Mouse (Mus musculus) embryonic fibroblast, embryonic 13.5 days (primary cell): ENCODE data around the gene Galnt18. TPM values are rescaled to one million over a fixed set of nuclear protein-coding genes. Genes with fewer than 3 reads are reported as not detected.

Source experiments
- H3K27ac ChIP-seq: 2 replicates; pipeline ENCODE4 v1.5.1; 2012; ENCODE audit warnings: low read length, control low read depth, inconsistent platforms; ENCODE audit not compliant: insufficient read depth
- H3K4me1 ChIP-seq: 2 replicates; pipeline ENCODE4 v1.6.1; 2011; ENCODE audit warnings: low read length; ENCODE audit not compliant: control insufficient read depth, insufficient read depth
- H3K4me3 ChIP-seq: 2 replicates; pipeline ENCODE4 v1.5.1; 2011; ENCODE audit warnings: mild to moderate bottlenecking, control low read depth, low read length; ENCODE audit not compliant: insufficient read depth
- CTCF ChIP-seq: IDR thresholded peaks from 2 replicates; pipeline ENCODE4 v1.5.1; 2011; ENCODE audit warnings: mild to moderate bottlenecking, control low read depth, low read length, moderate library complexity, borderline replicate concordance; ENCODE audit not compliant: insufficient read depth
- POLR2A ChIP-seq: IDR thresholded peaks from 2 replicates; pipeline ENCODE4 v1.6.1; 2011; ENCODE audit warnings: low read depth, mild to moderate bottlenecking, control low read depth, low read length, moderate library complexity
- polyA plus RNA-seq: library from polyadenylated mRNA; stranded (reverse); fragments of >200 nt; gene quantifications from 2 replicates; pipeline ENCODE4 v1.2.4, GENCODE M21; 2011; ENCODE audit warnings: low read depth; ENCODE audit not compliant: missing spikeins, insufficient read length

The Galnt18 gene
- polyA plus RNA-seq, 1 experiment: 62.9 TPM

DNA sequence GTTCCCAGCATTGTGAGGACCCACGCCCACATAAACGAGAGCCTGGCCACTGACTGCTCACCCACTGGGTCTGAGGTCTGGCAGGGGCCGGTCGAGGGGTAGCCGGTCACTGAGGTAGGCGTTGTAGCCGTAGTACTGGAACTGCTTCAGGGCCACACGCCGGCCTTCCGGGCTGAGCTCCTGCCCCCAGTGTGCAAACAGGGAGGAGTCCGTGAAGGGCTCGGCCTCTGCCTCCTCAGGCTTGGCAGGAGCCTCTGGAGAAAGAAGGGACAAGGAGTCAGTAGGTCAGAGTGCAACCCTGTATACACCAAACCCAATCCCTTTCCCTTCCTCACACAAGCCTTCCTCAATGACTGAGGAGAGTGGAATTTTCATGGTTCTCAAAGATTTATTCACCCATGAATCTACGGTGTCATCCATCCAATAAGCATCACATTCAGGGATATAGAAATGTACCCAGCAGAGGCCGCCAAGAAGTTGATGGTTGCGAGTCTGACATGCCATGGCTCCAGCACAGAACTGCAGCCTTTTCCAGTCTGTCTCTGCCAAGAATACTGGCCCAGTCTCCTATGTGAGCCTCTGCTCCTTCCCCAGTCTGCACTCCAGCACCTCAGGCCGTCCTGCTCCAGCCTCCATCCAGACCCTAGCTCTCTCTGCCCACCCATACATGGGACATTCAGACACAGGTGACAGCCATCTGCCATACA lies 163.4 kb downstream of the Galnt18 start:
- TF ChIP-seq POLR2A (no peak), CTCF (no peak)
- H3K27ac ChIP-seq: no peak overlapping the region
- no peak overlapping the region for H3K4me3 ChIP-seq
- H3K4me1 ChIP-seq: no peaks in the 10 kb centered on the region

DNA sequence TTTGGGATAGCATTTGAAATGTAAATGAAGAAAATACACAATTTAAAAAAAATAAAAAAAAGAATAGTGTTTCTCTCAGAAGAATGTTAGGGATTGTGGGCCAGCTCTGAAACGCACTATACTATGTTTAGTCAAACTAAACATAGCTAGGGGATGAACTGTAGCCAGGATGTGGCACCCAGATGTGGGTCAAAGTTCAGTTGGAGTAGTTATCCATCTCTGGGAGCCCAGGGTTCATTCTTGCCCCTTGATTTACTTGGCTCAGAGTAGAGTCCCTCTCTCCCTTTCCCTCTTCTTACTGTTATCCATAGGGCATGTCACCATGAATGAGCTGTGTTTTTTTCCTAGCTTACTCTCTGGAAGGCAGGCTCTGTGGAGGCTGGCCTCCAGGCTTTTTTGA lies 165.3 kb downstream of the Galnt18 start:
- H3K4me3 ChIP-seq: no peak overlapping the region
- no peak overlapping the region for H3K27ac ChIP-seq
- no peaks in the 10 kb centered on the region for H3K4me1 ChIP-seq
- TF ChIP-seq CTCF: no peak
- no peak for TF ChIP-seq POLR2A

DNA sequence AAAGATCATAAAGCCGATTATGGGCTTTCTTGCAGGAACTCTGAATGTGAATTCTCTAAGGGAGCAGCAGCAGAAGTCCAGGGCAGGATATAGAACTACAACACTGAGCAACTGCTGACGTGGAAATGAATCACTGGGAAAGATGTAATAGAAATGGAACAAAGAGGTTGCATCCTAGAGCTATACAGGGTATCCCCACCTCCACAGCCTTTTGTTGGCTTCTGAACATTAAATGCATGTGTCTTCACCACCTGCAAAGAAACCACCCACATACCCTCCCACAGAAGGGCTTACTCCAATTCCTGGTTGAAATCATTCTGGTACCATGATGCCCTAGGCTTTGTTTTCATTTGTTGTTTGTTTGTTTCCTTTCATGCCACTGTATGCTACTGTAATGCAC lies 172.3 kb downstream of the Galnt18 start:
- Histone ChIP-seq H3K27ac (no peak overlapping the region), H3K4me1 (no peaks in the 10 kb centered on the region), H3K4me3 (no peak overlapping the region)
- TF ChIP-seq POLR2A: no peak
- TF ChIP-seq CTCF: no peak

DNA sequence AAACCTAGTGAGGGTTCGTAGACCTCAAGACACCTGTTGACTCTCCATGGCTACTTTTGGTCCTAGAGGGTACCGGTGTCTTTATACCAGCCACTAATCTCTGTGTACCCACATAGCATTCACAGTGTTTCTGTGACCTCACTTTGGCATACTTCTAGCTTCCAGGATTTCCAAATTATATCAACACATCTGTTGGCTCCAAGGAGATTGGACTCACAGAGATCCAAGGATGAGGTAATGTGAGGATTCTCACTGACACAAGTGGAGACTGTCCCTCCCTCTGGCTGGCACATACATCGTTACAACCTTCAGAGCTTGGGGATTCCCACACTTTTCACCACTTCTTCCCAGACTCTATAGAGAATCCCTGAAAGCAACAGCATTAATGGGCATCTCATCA lies 173.7 kb downstream of the Galnt18 start:
- Histone ChIP-seq H3K27ac (no peak overlapping the region), H3K4me3 (no peak overlapping the region), H3K4me1 (no peaks in the 10 kb centered on the region)
- no peak for TF ChIP-seq POLR2A
- TF ChIP-seq CTCF: no peak

DNA sequence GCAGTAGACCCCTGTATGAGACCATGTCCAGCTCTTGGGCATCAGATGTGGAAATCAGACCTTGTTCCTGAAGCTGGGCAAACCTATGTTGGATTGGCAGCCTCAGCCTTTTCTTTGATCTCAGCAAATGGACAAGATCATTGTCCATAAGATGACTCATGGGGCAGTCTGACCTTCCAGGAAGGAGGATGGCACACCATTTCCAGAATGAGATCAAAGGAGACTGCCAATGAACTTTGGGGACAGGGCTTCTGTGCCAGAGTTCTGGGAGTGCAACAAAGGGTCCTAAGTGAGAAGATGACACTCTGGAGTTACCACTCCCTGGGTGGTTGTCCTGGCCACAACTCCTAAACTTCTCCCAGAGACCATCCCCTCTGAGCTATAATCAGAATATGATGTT lies 174.1 kb downstream of the Galnt18 start:
- no peak for TF ChIP-seq POLR2A
- no peak for TF ChIP-seq CTCF
- Histone ChIP-seq H3K4me3 (no peak overlapping the region), H3K27ac (no peak overlapping the region), H3K4me1 (no peaks in the 10 kb centered on the region)

- no peaks in the 10 kb centered on the region for H3K4me1 ChIP-seq
- no peak overlapping the region for H3K27ac ChIP-seq
- TF ChIP-seq POLR2A (no peak), CTCF (no peak)
- H3K4me3 ChIP-seq: no peak overlapping the region
These were observed 175.1 kb downstream of the Galnt18 start for GRCm38 (mm10) chr7:111604578-111605208.

DNA sequence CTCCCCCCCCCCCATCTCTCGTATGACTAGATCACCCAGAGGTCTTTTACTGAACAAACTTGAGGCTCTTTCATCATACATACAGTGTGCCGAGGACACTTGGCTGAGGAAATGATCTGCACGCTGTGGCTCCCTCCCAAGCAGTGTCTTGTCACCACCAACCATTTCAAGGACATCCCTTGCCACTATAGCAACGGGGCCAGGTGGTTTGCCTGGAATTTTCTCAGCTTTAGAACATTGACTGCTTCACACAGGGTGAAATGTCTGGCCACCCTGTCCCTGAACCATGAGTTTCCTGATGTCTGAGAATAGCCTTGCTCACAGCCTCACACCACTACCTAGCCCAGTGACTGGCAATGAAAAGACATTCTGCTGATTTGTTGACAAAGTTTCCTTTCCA lies 176.6 kb downstream of the Galnt18 start:
- Histone ChIP-seq H3K27ac (no peak overlapping the region), H3K4me3 (no peak overlapping the region), H3K4me1 (no peaks in the 10 kb centered on the region)
- TF ChIP-seq CTCF: no peak
- TF ChIP-seq POLR2A: no peak

- Histone ChIP-seq H3K4me1 (no peaks in the 10 kb centered on the region), H3K4me3 (no peak overlapping the region), H3K27ac (no peak overlapping the region)
- TF ChIP-seq POLR2A (no peak), CTCF (no peak)
These were observed 178.3 kb downstream of the Galnt18 start for GRCm38 (mm10) chr7:111601339-111602067.

- no peak overlapping the region for H3K27ac ChIP-seq
- no peak for TF ChIP-seq CTCF
- no peak for TF ChIP-seq POLR2A
- no peak overlapping the region for H3K4me3 ChIP-seq
- H3K4me1 ChIP-seq: no peaks in the 10 kb centered on the region
These were observed 179.0 kb downstream of the Galnt18 start for GRCm38 (mm10) chr7:111600756-111601155.

GRCm38 (mm10) chr7:111593680-111594079 lies 186.1 kb downstream of the Galnt18 start:
- H3K4me1 ChIP-seq: no peaks in the 10 kb centered on the region
- no peak overlapping the region for H3K27ac ChIP-seq
- no peak overlapping the region for H3K4me3 ChIP-seq
- TF ChIP-seq CTCF (no peak), POLR2A (no peak)
